9 mouse cellular contexts compared by ENCODE assay signal in genomic region chr4:108350819-108351218, GRCm38 (mm10). TPM values are rescaled to one million over a fixed set of nuclear protein-coding genes. Genes with fewer than 3 reads are reported as not detected.
DNase-seq lines count a peak whose midpoint lies in the region; ATAC-seq lines count a peak whose summit lies in the region.
"Had no signal": no experiment of that assay in that cellular context is flagged by ENCODE, and none has a peak within 500 bp of the region (broad histone marks: within the 10 kb centered on the region; RNA-seq: fewer than 3 reads in every experiment).

No protein-coding gene starts in this region.

- no peaks in the 10 kb centered on the region for H3K27me3 ChIP-seq in forebrain, embryonic 13.5 days
- H3K27me3 ChIP-seq in kidney, embryonic 16.5 days (ENCODE audit: insufficient read depth, low read length): no peaks in the 10 kb centered on the region

- peak overlapping the region; percentile 28 for H3K4me2 ChIP-seq in forebrain, embryonic 13.5 days
- no peak overlapping the region for H3K4me2 ChIP-seq in kidney, embryonic 16.5 days (replicated peaks; ENCODE audit: low read depth, low read length)

- peak; percentile 86 for ATAC-seq in forebrain, embryonic 13.5 days
- peak; percentile 88 for ATAC-seq in kidney, embryonic 16.5 days (ENCODE audit: low FRiP score, low TSS enrichment)
- ATAC-seq in granulocyte monocyte progenitor cell, adult 5-6 weeks (replicated peaks; ENCODE audit: poor library complexity, severe bottlenecking): no peak

- H3K36me3 ChIP-seq in forebrain, embryonic 13.5 days (ENCODE audit: poor library complexity, severe bottlenecking): no peaks in the 10 kb centered on the region
- no peaks in the 10 kb centered on the region for H3K36me3 ChIP-seq in kidney, embryonic 16.5 days (ENCODE audit: insufficient read depth, low read length)

- H3K4me1 ChIP-seq in forebrain, embryonic 13.5 days: peaks cover 23% of the 10 kb centered on the region
- H3K4me1 ChIP-seq in kidney, embryonic 16.5 days (ENCODE audit: insufficient read depth, low read length): peaks cover 48% of the 10 kb centered on the region

- WGBS in forebrain, embryonic 13.5 days: 4% methylated on average over 8 of the region's 8 CpGs
- WGBS in kidney, embryonic 16.5 days: 4% methylated on average over 8 of the region's 8 CpGs

- peak overlapping the region; percentile 49 for H3K27ac ChIP-seq in forebrain, embryonic 13.5 days
- peak overlapping the region; percentile 83 for H3K27ac ChIP-seq in kidney, embryonic 16.5 days (ENCODE audit: low read length)

- no peak overlapping the region for H3K4me3 ChIP-seq in forebrain, embryonic 13.5 days
- no peak overlapping the region for H3K4me3 ChIP-seq in kidney, embryonic 16.5 days (ENCODE audit: low read length)

- H3K9me3 ChIP-seq in forebrain, embryonic 13.5 days (replicated peaks): no peaks in the 10 kb centered on the region
- no peaks in the 10 kb centered on the region for H3K9me3 ChIP-seq in kidney, embryonic 16.5 days (ENCODE audit: low read length)

- H3K9ac ChIP-seq in forebrain, embryonic 13.5 days: no peak overlapping the region
- H3K9ac ChIP-seq in kidney, embryonic 16.5 days (replicated peaks; ENCODE audit: low read length): 0 out of 2 replicates have a peak overlapping the region, but pooled peaks have one; percentile 27

- peak; percentile 33 for DNase-seq in kidney, adult 18-20 months
- DNase-seq in kidney, adult 9 months: no peak
- DNase-seq in lung, postnatal 4 days: peak; percentile 54 to 68
- no peak for DNase-seq in frontal cortex, postnatal 10 days (ENCODE audit: low spot score in 2 of 2)
- DNase-seq in urinary bladder, adult 2 months (ENCODE audit: low spot score): no peak

RNA-seq across cellular contexts. Expression of gene Coa7, which starts 22.9 kb away (rescaled TPM):
- 42.3 and 47.7 TPM in 2 replicates for polyA plus RNA-seq in forebrain, embryonic 13.5 days (2015; fragmentation: Nextera tagmentation; extraction: Ambion mirVana)
- 52.9 and 54.1 TPM in 2 replicates for polyA plus RNA-seq in kidney, embryonic 16.5 days (2015; fragmentation: Nextera tagmentation; extraction: Ambion mirVana)
- 5.2 and 17.3 TPM in 2 replicates for total RNA-seq in granulocyte monocyte progenitor cell, adult 5-6 weeks (2014; fragmentation: Nextera tagmentation)
- 13.0 and 25.6 TPM in 2 replicates for total RNA-seq in granulocyte monocyte progenitor cell, adult 5-6 weeks (2017)
- 11.9 and 12.3 TPM in 2 replicates for polyA plus RNA-seq in urinary bladder, adult 2 months (2012; rRNA removed)

RNA-seq across cellular contexts. Expression of gene Shisal2a, which starts 32.3 kb away (rescaled TPM):
- 1.4 and 2.6 TPM in 2 replicates for polyA plus RNA-seq in forebrain, embryonic 13.5 days (2015; fragmentation: Nextera tagmentation; extraction: Ambion mirVana)
- polyA plus RNA-seq in kidney, embryonic 16.5 days (2015; fragmentation: Nextera tagmentation; extraction: Ambion mirVana): 0.29 and 1.1 TPM in 2 replicates
- total RNA-seq in granulocyte monocyte progenitor cell, adult 5-6 weeks (2014; fragmentation: Nextera tagmentation): not detected in 2 replicates
- not detected in 2 replicates for total RNA-seq in granulocyte monocyte progenitor cell, adult 5-6 weeks (2017)
- polyA plus RNA-seq in urinary bladder, adult 2 months (2012; rRNA removed): 0.15 TPM in 1 of 2 replicates, not detected in the other
- total RNA-seq: liver, adult 2 months had no signal
- polyA plus RNA-seq: liver, adult 2 months had no signal

RNA-seq across cellular contexts. Expression of gene Zyg11b, which starts 49.9 kb away (rescaled TPM):
- polyA plus RNA-seq in forebrain, embryonic 13.5 days (2015; fragmentation: Nextera tagmentation; extraction: Ambion mirVana): 22.6 and 24.6 TPM in 2 replicates
- polyA plus RNA-seq in kidney, embryonic 16.5 days (2015; fragmentation: Nextera tagmentation; extraction: Ambion mirVana): 11.6 and 11.7 TPM in 2 replicates
- 11.6 and 17.4 TPM in 2 replicates for total RNA-seq in granulocyte monocyte progenitor cell, adult 5-6 weeks (2014; fragmentation: Nextera tagmentation)
- 20.8 and 20.9 TPM in 2 replicates for total RNA-seq in granulocyte monocyte progenitor cell, adult 5-6 weeks (2017)
- polyA plus RNA-seq in urinary bladder, adult 2 months (2012; rRNA removed): 15.3 and 17.4 TPM in 2 replicates

RNA-seq across cellular contexts. Expression of gene Gpx7, which starts 55.9 kb away (rescaled TPM):
- 26.9 and 28.8 TPM in 2 replicates for polyA plus RNA-seq in forebrain, embryonic 13.5 days (2015; fragmentation: Nextera tagmentation; extraction: Ambion mirVana)
- 65.2 and 65.4 TPM in 2 replicates for polyA plus RNA-seq in kidney, embryonic 16.5 days (2015; fragmentation: Nextera tagmentation; extraction: Ambion mirVana)
- total RNA-seq in granulocyte monocyte progenitor cell, adult 5-6 weeks (2014; fragmentation: Nextera tagmentation): 1.8 and 4.2 TPM in 2 replicates
- 0.30 and 0.46 TPM in 2 replicates for total RNA-seq in granulocyte monocyte progenitor cell, adult 5-6 weeks (2017)
- polyA plus RNA-seq in urinary bladder, adult 2 months (2012; rRNA removed): 34.5 and 34.8 TPM in 2 replicates

Comparison
In these comparisons a context has a peak if more than half of its experiments do, and no peak if none do; other contexts are left out.
1. DNase-seq: peak in kidney, adult 18-20 months (single experiment) and lung, postnatal 4 days (2 of 2); none in kidney, adult 9 months (single experiment), frontal cortex, postnatal 10 days (0 of 2) and urinary bladder, adult 2 months (single experiment).